Mouse (Mus musculus) R1 (cell line): ENCODE measurements at regions not wholly inside any gene's neighbourhood (a gene's known extent, or its start where the extent isn't known, plus 50 kb on each side); places are given as distances from the start of the nearest gene placed in this dataset.

Experiments used
- DNase-seq: peaks from one replicate; pipeline ENCODE4 v3.0.0-alpha.2; 2018; ENCODE audit warnings: low read depth, low spot score

- no peak for DNase-seq
Measured at GRCm38 (mm10) chr11:110890411-110890810, 77.4 kb upstream of the Kcnj16 start.

GRCm38 (mm10) chr11:110902918-110903317 lies 64.9 kb upstream of the Kcnj16 start:
- no peak for DNase-seq
